8 mouse cellular contexts compared by ENCODE assay signal in the genomic region with DNA sequence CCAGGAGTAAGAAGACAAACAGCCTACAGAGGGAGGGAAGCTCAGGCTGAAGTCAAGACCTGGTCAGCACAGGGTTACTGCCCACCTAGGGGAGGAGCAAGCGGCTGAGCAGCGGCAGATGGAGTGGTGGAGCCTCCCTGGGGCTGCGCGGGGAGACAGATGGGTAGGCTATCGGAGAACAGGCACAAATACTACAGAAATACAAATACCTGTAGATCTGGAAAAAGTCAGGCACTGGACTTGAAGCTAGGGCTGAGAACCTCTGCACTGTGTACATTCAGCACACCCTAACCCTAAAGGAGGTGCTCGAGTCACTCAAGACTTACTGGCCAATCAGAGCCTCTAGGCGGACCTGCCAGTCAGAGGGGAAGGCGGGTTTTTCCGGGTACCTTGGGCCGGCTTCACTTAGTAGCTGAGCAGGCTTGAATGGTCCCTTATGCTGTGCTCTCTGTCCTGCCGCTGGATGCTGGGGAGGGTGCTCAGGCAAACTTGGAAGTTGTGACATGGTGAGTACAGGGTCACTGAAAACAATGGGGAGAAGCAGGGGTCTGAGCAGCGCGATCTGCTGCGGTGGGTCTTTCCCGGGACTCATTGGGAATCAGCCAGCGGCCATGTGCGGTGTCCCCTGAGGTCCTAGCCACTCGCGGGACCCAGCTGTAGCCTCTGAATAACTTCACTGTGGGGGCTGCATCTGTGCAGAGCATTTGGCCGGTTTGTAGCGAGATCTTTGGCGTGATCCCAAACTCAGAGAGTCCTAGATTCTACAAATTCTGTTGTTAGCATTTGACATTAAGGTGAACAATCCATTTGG. TPM values are rescaled to one million over a fixed set of nuclear protein-coding genes. Genes with fewer than 3 reads are reported as not detected.
A peak's percentile ranks its signal among the peaks of the same experiment; 100 is the strongest.
DNase-seq lines count a peak whose midpoint lies in the region; ATAC-seq and TF ChIP-seq lines count a peak whose summit lies in the region.
"Not testable (repeated sequence)": the region's sequence is repeated elsewhere in the genome, so short reads cannot be mapped to it uniquely, and the experiment has no call there.

A gene (plus strand): TSS at position 140 of the 811 bp plus-strand sequence.

- not testable (repeated sequence) for TF ChIP-seq POLR2A in olfactory bulb, adult 2 months (IDR thresholded peaks at IDR 0.05; ENCODE audit: insufficient read depth, low read depth, low read length)
- TF ChIP-seq POLR2A in thymus, adult 2 months (IDR thresholded peaks at IDR 0.05; ENCODE audit: control insufficient read depth, extremely low read depth, insufficient read depth, low read length, poor library complexity), result 0 out of 2 replicates have a peak, but pooled peaks have one; percentile 23

- intact Hi-C loops in heart, postnatal 36 days (cut with DNase I), result loop anchor here (2.0 to 10.0 kb wide), 2 partner anchors 57 to 341 kb away; a partner anchor contains a TSS

- not testable (repeated sequence) for H3K27ac ChIP-seq in forebrain, embryonic 16.5 days (ENCODE audit: low read length); lung, embryonic 14.5 days (ENCODE audit: low read depth); olfactory bulb, adult 2 months (ENCODE audit: insufficient read depth, low read depth, low read length)
- peak within 1 kb of the TSS; percentile 89 for H3K27ac ChIP-seq in layer of hippocampus, adult 2 months
- H3K27ac ChIP-seq in thymus, adult 2 months (ENCODE audit: control insufficient read depth, insufficient read depth, low read length), result peak within 1 kb of the TSS; percentile 71

- 0% methylated on average over 22 of the region's 22 CpGs for WGBS in forebrain, embryonic 16.5 days
- under 1% methylated on average over 22 of the region's 22 CpGs for WGBS in lung, embryonic 14.5 days
- 1% methylated on average over 22 of the region's 22 CpGs for WGBS in olfactory bulb, adult 2 months
- WGBS in thymus, adult 2 months, result under 1% methylated on average over 22 of the region's 22 CpGs

- H3K4me1 ChIP-seq in G1E (ENCODE audit: insufficient read depth, low read depth, low read length); forebrain, embryonic 16.5 days (replicated peaks; ENCODE audit: control insufficient read depth, insufficient read depth, low read length); lung, embryonic 14.5 days (ENCODE audit: insufficient read depth); olfactory bulb, adult 2 months (ENCODE audit: control insufficient read depth, insufficient read depth, low read length); thymus, adult 2 months (replicated peaks; ENCODE audit: control insufficient read depth, insufficient read depth, low read length): not testable (repeated sequence)

- H3K36me3 ChIP-seq in G1E (replicated peaks); forebrain, embryonic 16.5 days (ENCODE audit: control insufficient read depth, insufficient read depth); lung, embryonic 14.5 days (ENCODE audit: insufficient read depth); thymus, adult 2 months (ENCODE audit: control insufficient read depth, insufficient read depth, low read length): not testable (repeated sequence)

- H3K9ac ChIP-seq in forebrain, embryonic 16.5 days (replicated peaks; ENCODE audit: low read depth, low read length), result peak within 1 kb of the TSS; percentile 61
- peak within 1 kb of the TSS; percentile 52 for H3K9ac ChIP-seq in lung, embryonic 14.5 days

- not testable (repeated sequence) for H3K27me3 ChIP-seq in G1E (ENCODE audit: insufficient read depth, low read length); forebrain, embryonic 16.5 days (replicated peaks; ENCODE audit: control insufficient read depth, insufficient read depth, low read length); lung, embryonic 14.5 days (ENCODE audit: insufficient read depth, low read length); thymus, adult 2 months (ENCODE audit: control insufficient read depth, insufficient read depth, low read length)

- peak within 1 kb of the TSS; percentile 73 for H3K4me3 ChIP-seq in G1E (ENCODE audit: low read depth, low read length)
- H3K4me3 ChIP-seq in forebrain, embryonic 16.5 days (replicated peaks; ENCODE audit: low read length), result peak within 1 kb of the TSS; percentile 60
- peak within 1 kb of the TSS; percentile 74 for H3K4me3 ChIP-seq in layer of hippocampus, adult 2 months
- peak within 1 kb of the TSS; percentile 47 for H3K4me3 ChIP-seq in lung, embryonic 14.5 days (ENCODE audit: low read depth, low read length)
- peak within 1 kb of the TSS; percentile 80 for H3K4me3 ChIP-seq in olfactory bulb, adult 2 months (ENCODE audit: insufficient read depth, low read depth, low read length)
- H3K4me3 ChIP-seq in thymus, adult 2 months (ENCODE audit: control insufficient read depth, insufficient read depth, low read length), result peak within 1 kb of the TSS; percentile 83

- peak; percentile 99 for ATAC-seq in G1E (ENCODE audit: extremely low read depth, insufficient number of reproducible peaks, low FRiP score, poor library complexity, severe bottlenecking)
- peak; percentile 99 for ATAC-seq in forebrain, embryonic 16.5 days
- ATAC-seq in lung, embryonic 14.5 days (ENCODE audit: insufficient read depth), result peak; percentile 99

- DNase-seq in G1E (ENCODE audit: low spot score), result peak; percentile 35
- DNase-seq in cerebellum, adult 18-20 months, result peak; percentile 88 to 97
- peak; percentile 92 to 93 for DNase-seq in heart, postnatal 36 days
- peak; percentile 85 to 94 for DNase-seq in layer of hippocampus, adult 2 months (ENCODE audit: low spot score in 2 of 2)
- peak; percentile 91 for DNase-seq in lung, embryonic 14.5 days
- DNase-seq in thymus, adult 2 months, result peak; percentile 92

- not testable (repeated sequence) for H3K9me3 ChIP-seq in G1E (replicated peaks); forebrain, embryonic 16.5 days (ENCODE audit: control insufficient read depth, low read length); lung, embryonic 14.5 days (ENCODE audit: low read depth, low read length)

- TF ChIP-seq CTCF in G1E (IDR thresholded peaks at IDR 0.05; ENCODE audit: low read depth, low read length); lung, embryonic 14.5 days (IDR thresholded peaks at IDR 0.05; ENCODE audit: low read depth); olfactory bulb, adult 2 months (IDR thresholded peaks at IDR 0.05; ENCODE audit: insufficient read depth, low read depth, low read length); thymus, adult 2 months (IDR thresholded peaks at IDR 0.05; ENCODE audit: borderline replicate concordance, control insufficient read depth, extremely low read depth, insufficient read depth, low read length, poor library complexity): not testable (repeated sequence)
- TF ChIP-seq CTCF in layer of hippocampus, adult 2 months (conservative IDR thresholded peaks at IDR 0.05), result peak; percentile 15; the same call in 1 of the 2 replicates

- peak within 1 kb of the TSS; percentile 54 for H3K4me2 ChIP-seq in forebrain, embryonic 16.5 days (ENCODE audit: low read length)
- peak within 1 kb of the TSS; percentile 61 for H3K4me2 ChIP-seq in lung, embryonic 14.5 days

RNA-seq across cellular contexts. Expression of the gene that starts here (rescaled TPM):
- total RNA-seq in G1E (2014; fragmentation: Nextera tagmentation) (20.8 and 29.5 TPM in 2 replicates), G1E (2017) (41.4 and 108 TPM in 2 replicates)
- polyA plus RNA-seq in G1E (2012), result 0.17 and 1.7 TPM in 2 replicates
- 0.36 and 0.56 TPM in 2 replicates for polyA plus RNA-seq in forebrain, embryonic 16.5 days (2015; fragmentation: Nextera tagmentation; extraction: Ambion mirVana)
- 1 to 10 TPM; 2.8 to 5.4 TPM for total RNA-seq in heart, postnatal 36 days (2021)
- 10 to 100 TPM; 41.2 to 44.9 TPM for total RNA-seq in layer of hippocampus, adult 2 months (2021)
- polyA plus RNA-seq in lung, embryonic 14.5 days (2014; fragmentation: Nextera tagmentation; extraction: Ambion mirVana), result 0.74 and 0.91 TPM in 2 replicates
- not detected in 2 replicates for polyA plus RNA-seq in olfactory bulb, adult 2 months (2012; ENCODE audit: insufficient read depth, insufficient read length, low replicate concordance, missing spikeins)
- 2.5 and 4.1 TPM in 2 replicates for polyA plus RNA-seq in thymus, adult 2 months (2012; rRNA removed)

Comparison
In these comparisons a context has a peak if more than half of its experiments do, and no peak if none do; other contexts are left out.
1. Peak in ATAC-seq, H3K4me3 ChIP-seq, H3K9ac ChIP-seq and H3K4me2 ChIP-seq in forebrain, embryonic 16.5 days; RNA of the gene not detected or under 1 TPM.
2. Peak in DNase-seq, ATAC-seq, H3K4me3 ChIP-seq, H3K9ac ChIP-seq and H3K4me2 ChIP-seq in lung, embryonic 14.5 days; RNA of the gene not detected or under 1 TPM.
3. DNase-seq: peak in every context shown above with its lines; median percentile 92 in cerebellum, adult 18-20 months; 92 in heart, postnatal 36 days; 92 in thymus, adult 2 months; 91 in lung, embryonic 14.5 days; 90 in layer of hippocampus, adult 2 months; 35 in G1E.